Mouse (Mus musculus) myocyte (in vitro differentiated cells): ENCODE measurements at regions not wholly inside any gene's neighbourhood (a gene's known extent, or its start where the extent isn't known, plus 50 kb on each side); places are given as distances from the start of the nearest gene placed in this dataset.

Source experiments
- CEBPB ChIP-seq: IDR thresholded peaks from 2 replicates; pipeline ENCODE4 v1.6.1; 2011; ENCODE audit warnings: mild to moderate bottlenecking, moderate library complexity; ENCODE audit not compliant: poor library complexity, insufficient read depth, severe bottlenecking
- E2F4 ChIP-seq: IDR thresholded peaks from one replicate; pipeline ENCODE4 v1.6.1; 2011; ENCODE audit warnings: mild to moderate bottlenecking, control low read depth, moderate library complexity; ENCODE audit not compliant: insufficient read depth
- MAX ChIP-seq: IDR thresholded peaks from one replicate; pipeline ENCODE4 v1.6.1; 2011; ENCODE audit warnings: low read depth, mild to moderate bottlenecking, control low read depth
- MYOD1 ChIP-seq, 3 experiments: IDR thresholded peaks; one replicate each; pipeline ENCODE4 v1.6.1; 2011; ENCODE audit warnings: control low read depth in 2 of 3, low read depth in 2 of 3, mild to moderate bottlenecking in 2 of 3, moderate library complexity in 1 of 3; ENCODE audit not compliant: insufficient read length in 2 of 3, control insufficient read depth in 1 of 3
- POLR2A ChIP-seq: IDR thresholded peaks from one replicate; pipeline ENCODE4 v1.6.1; 2011; ENCODE audit warnings: low read depth, mild to moderate bottlenecking, control low read depth, moderate library complexity; ENCODE audit not compliant: insufficient read length
- POLR2AphosphoS2 ChIP-seq: IDR thresholded peaks from one replicate; pipeline ENCODE4 v1.6.1; 2011; ENCODE audit warnings: low read depth, control low read depth; ENCODE audit not compliant: insufficient read length
- REST ChIP-seq: IDR thresholded peaks from one replicate; pipeline ENCODE4 v1.6.1; 2011; ENCODE audit warnings: mild to moderate bottlenecking, control low read depth, moderate library complexity; ENCODE audit not compliant: insufficient read depth, insufficient read length
- SRF ChIP-seq: IDR thresholded peaks from one replicate; pipeline ENCODE4 v1.6.1; 2011; ENCODE audit warnings: low read depth; ENCODE audit not compliant: control insufficient read depth, insufficient read length
- TCF12 ChIP-seq: IDR thresholded peaks from one replicate; pipeline ENCODE4 v1.6.1; 2011; ENCODE audit warnings: mild to moderate bottlenecking, control low read depth; ENCODE audit not compliant: poor library complexity, insufficient read depth, severe bottlenecking
- USF1 ChIP-seq: IDR thresholded peaks from one replicate; pipeline ENCODE4 v1.6.1; 2011; ENCODE audit warnings: low read depth, mild to moderate bottlenecking, control low read depth, moderate library complexity

DNA sequence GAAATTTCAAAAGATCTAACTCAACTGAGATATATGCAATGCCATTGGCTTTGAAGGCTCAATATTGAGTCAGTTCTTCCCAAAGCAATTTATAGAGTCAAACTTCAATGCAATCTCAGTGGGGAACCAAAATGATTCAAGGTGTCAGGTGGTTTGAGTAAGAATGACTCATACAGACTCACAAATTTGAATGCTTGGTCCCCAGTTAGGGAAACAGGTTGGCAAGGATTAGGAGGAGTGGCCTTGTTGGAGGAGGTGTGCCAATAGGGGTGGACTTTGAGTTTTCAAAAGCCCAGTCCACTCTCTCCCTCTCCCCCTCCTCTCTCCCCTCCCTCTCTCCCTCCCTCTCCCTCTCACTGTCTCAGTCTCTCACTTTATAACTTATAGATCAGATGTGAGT, 52.8 kb upstream of the Smad1 start:
- TF ChIP-seq POLR2A (no peak), TCF12 (no peak), USF1 (no peak), REST (no peak), POLR2AphosphoS2 (no peak), MYOD1 (IDR thresholded peaks at IDR 0.05; ENCODE audit: control insufficient read depth in 1 of 3, insufficient read length in 2 of 3, low read depth in 2 of 3) (no peak), CEBPB (no peak), MAX (no peak), SRF (no peak), E2F4 (no peak)
